Mouse (Mus musculus) layer of hippocampus, adult 9-10 months (tissue): ENCODE data around the gene Bcl2l11.
"Not testable (repeated sequence)": the region's sequence is repeated elsewhere in the genome, so short reads cannot be mapped to it uniquely, and the experiment has no call there.

Experiments
- DNase-seq: peaks from one replicate; pipeline ENCODE4 v3.0.0; 2022; ENCODE audit warnings: low spot score

Gene Bcl2l11

DNA sequence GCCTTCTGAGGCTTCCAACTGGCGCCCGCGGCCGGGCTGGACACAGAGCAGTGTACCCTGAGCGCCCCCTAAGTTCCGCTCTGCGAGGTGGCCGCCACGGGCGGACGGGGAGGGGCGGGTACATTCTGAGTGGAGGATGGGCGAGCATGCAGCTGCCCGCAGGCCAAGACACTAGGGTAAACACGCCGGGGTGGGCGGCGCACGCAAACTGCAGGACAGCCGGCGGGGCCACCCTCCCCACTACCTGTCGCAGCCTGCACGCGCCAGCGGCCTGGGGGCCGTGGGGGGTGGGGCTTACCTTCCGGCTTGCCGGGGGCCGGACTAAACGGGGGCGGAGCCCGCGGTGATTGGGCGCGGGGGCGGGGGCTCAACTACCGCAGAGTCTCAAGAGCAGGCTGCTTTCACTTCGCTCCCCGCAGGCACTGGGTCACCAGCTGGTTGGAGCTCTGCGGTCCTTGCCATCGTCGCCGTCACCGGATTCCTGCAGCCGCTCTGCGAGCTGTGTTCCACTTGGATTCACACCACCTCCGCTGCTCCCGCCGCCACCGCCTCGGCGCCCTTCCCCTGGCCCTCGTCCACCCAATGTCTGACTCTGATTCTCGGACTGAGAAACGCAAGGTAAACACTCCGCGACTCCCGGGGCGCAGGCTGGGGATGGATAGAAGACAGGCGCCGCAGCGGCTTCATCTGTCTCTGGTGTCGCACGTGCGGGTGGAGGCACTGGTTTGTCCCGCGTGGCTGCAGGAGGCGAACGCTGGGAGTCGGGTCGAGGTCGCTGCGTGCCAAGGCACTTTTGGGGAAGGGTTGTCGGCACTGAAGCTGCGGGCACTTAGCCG lies at the start of gene Bcl2l11:
Gene Bcl2l11 (plus strand): TSS at position 404 of the 836 bp plus-strand sequence.
- DNase-seq: peak; percentile 74

DNA sequence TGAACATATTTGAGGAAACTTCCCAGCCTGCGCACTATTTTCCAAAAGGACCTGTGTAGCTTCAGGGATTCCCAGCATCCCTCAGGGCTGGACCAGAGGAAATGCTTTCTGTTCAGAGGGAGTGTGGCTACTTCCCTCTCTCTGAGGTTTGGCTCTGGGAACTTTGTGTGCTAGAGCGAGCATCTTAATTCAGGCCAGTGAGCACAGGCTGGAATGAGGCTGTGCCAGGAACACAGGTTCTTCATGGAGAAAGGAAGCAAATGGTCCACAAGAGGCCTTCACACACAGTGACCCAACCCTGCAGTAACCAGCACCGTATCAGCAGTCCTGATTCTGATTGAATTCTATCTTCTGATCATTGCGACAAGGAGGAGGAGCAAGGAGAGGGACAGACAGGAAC lies 48.9 kb upstream of the Bcl2l11 start:
- no peak for DNase-seq

DNA sequence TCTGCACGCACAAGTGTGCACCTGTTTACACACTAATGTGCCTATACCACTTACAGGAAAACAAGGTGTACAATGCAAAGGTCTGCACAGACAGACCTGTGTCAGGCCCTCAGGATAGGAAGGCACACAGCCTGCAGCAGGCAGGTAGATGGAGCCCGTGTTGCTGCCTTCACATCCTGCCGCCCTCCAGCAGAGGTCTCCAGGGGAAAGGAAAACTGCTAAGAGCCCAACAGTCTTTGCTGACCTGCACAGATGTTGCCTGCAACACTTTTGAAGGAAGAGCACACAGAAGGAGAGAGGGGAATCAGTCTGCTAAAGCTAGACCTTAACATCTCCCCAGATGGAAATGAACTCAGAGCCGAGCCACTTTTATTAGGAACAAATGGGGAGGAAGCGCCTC lies 47.0 kb upstream of the Bcl2l11 start:
- no peak for DNase-seq

DNA sequence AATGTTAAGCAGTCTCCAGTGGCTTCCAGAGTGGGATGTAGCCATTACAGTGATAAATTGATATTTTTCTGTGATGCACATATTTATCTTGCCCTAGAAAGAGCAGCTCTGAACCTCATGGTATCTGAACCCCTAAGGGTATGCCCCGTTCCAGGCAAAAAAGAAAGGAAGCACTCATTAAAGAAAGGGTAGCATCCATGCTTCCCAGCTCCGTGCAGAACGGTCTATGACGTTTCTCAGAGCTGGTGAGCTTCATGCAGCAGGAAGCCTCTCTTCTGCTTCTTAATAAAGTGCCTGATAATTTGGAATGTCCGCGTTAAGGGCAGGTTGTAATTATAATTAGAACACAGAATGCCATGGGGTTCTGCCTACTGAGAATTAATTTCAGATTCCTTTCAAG lies 46.5 kb upstream of the Bcl2l11 start:
- DNase-seq: no peak

DNA sequence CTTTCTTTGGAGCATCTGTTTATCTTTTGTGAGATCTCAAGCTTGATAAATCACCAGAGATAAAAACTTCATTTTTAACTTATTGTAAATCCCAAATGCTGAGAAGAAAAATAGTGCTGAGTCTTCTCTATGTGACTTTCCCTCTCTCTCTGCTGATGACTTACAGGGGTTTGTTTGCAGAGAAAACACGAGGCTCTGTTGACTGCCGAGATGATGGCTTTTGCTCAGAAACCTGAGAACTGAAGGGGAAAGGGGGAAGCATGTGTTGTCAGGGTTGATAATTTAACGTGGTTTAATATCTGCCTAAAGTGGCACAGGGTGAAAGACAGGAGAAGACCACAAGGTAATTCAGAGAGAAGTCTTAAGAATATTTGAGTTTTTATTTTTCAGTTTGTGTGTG lies 42.0 kb upstream of the Bcl2l11 start:
- no peak for DNase-seq

DNA sequence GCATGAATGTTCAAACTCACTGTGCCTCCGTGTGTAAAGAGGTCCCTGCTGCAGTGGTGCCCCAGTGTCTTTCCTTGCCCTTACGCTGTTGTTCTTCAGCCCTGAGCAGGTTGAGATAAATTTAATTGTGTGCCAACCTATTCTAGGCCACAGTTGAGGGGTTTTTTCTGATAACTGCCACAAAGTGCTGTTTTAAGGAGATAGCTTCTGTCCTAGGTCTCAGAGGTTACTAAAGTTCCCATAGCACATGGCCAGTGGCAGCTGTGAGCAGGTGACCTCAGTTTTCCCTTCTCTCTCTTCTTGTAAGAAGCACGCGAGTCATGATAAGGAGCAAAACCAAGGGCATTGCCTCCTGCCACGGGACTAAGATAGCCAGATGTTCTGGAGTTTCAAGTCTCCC lies 41.2 kb upstream of the Bcl2l11 start:
- no peak for DNase-seq

DNA sequence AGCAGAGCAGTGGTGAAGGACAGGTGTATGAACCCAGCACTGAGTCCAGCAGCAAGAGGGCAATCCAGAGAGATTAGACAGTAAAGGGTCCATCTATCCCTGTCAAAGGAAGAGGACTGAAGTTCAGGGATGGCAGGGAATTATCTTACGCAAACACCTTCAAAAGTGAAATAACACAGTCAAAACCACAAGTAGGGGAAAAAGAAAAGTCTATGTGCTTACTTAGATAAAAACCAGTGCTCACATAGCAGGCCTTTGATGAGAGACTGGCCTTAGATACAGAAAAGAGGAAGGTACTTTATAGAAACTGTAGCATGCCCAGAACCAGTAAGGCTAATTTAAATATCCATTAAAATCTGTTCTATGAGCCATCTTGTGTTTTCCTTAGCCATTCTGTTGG lies 40.4 kb upstream of the Bcl2l11 start:
- no peak for DNase-seq

DNA sequence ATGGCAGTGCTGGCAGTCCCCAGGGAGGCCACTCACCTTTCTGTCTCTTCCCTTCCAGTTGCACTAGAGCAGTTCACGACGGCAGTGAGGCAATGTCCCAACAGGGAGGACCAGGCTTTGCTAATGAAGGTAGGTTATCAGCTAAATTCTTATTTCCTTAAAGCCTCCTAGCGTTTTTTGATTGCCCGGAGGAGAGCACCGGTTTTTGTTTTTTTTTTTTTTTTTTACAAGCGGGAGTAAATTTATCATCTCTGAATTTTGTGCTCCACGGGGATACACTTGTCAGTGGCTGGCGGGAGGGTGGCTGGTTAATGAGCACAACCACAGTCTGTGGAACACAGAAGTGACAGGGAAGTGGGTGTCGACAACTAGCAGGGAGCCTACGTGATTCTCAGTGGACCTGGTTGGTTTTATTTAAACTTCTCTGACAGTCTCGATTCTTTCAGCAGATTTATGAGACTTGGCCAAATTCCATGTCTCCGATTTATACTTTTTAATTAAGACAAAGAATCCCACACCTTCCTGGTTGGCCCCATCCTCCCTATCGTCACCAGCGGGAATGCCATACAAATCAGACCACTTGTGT lies 39.4 kb upstream of the Bcl2l11 start:
- no peak for DNase-seq

DNA sequence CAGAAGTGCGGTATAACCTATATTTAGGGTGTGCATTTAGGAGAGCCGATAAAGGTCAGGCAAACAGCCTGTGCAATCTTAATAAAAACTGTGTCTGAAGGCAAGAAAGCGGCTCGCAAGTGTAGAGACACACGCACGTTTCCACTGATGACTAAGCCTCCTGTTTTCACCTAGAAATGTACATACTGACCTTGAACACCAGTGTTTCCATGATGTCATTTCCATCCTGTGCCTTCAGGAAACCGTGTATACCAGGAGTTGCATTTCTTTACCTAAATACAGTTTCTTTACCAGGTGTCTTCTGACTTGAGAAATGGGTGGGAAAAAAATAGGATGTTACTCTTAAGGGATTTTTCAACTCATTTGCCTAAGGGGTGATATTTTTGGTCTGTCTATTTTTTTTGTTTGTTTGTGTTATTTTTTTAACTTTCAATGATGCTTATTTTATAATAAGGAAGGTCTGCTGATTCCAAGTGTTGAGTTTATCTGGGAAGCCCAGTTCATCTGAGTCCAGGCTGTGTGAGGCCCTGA lies 38.8 kb upstream of the Bcl2l11 start:
- DNase-seq: no peak

DNA sequence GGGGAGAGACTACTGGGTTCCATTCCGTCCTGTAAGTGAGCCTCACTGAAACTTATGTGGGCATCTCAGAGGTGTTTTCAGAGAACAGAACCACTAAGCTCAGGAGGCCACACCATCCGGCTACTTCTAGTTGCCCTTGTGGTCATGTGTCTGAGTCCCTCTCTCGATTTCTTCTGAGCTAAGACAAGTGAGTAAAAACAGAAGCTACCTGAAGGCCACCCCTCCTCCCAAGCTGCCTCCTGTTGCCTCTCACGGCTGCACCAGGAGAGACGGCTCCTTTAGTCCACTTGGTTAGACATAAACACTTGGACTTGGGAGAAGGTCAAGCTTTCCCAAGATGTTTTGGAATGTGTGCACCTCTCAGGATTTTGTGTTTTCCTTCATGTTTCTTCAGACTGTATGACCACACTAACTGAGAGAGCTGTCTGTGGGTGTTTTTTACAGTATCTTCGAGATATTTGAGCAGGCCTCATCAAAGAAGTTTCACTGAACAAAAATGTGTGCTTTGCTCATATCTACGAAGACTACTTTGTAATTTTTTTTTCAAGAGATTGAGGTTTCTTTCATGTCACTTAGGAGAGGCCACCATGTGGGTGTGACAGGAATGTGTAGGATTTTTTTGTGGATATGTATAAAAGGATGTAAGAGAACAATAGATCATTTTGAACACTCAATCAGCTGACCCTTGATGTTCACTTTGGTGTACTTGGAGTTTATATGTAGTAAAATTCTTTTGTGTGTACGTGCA lies 37.9 kb upstream of the Bcl2l11 start:
- DNase-seq: no peak

DNA sequence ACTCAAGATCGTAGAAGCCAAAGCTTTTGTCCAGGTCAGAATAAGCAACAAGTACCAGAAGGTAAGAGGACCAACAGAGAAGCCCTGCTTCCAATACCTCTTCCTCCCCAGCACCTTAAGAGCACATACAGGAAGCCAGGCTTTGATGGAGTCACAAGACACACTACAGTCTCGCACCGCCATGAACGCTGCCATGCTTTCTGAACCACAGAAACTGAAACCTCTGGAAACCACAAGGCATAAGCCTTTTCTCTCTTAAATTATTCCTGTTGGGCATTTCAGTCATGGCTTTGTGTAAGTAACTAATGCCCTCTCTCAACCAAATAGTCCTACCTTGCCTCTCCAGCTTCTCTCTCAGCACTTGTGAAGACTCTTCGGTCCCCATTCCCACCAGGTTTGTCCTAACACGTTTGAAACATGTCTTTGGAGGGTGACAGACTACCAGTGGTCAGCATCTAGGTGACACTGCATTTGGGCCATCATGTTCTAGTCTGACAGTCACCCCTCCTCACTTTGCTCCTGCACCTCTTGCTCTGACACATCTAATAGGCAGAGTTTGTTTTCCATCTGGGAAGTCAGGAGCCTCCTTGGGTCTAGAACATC lies 35.5 kb upstream of the Bcl2l11 start:
- DNase-seq: no peak

DNA sequence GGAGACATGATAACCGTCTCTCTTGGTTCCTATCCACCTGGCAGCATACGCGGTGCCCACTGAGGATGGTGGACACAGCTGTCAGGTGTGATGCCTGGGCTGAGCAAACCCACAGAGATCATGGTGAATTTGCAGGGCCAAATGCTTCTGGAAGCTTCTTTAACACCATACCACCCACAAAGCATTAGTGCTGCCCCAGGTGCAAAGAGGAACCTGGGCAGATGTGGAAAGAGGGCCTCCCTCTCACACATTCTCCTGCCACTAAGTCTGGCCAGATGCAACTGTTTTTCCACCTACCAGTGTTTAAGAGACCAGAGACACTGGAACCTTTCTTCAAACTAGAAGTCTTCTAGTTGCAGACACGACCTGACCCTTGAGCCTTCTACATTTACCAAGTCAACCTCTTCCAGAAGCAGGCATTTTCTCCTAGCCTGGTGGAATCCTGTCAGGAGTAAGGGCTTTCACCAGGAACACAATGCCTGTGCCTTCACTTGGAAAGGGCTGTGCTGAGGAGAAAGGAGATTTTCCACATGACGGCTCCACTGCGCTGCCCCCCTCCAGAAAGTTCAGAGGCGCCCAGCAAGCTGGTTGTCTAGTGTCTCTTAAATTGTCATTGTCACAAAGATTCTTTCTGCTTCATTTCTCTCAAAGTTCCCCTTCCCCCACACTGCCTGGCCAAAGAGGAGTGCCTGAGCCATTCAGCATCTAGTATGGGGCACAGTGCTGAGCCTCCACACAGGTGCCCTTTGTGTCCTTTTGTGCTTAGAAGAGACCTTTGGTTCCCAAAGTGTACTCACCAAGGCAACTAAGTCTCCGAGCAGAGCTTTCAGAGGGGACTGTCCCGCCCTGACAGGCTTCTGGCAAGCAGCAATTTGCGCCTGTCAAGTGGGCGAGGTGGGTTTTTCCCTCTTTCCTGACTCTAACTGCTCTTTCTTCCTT lies 34.1 kb upstream of the Bcl2l11 start:
- no peak for DNase-seq

DNA sequence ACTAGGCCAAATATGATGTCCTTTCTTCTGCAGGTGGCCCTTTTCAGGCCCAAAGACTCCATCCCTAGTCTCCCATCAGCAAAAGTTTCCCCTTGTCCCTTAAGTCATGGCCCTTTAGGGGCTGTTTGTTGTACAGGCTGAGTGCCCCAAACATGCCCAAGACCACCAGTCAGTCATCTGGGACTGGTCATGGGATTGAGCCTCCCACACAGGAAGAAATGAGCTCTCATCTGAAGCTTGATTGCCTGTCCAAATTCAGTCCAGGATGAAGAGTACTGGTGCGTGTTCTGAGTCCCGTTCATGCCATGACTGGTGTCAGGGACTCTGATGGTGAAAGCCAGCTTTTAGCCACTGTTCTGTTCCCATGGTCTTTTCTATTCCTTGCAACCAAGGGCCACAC lies 33.4 kb upstream of the Bcl2l11 start:
- DNase-seq: no peak

DNA sequence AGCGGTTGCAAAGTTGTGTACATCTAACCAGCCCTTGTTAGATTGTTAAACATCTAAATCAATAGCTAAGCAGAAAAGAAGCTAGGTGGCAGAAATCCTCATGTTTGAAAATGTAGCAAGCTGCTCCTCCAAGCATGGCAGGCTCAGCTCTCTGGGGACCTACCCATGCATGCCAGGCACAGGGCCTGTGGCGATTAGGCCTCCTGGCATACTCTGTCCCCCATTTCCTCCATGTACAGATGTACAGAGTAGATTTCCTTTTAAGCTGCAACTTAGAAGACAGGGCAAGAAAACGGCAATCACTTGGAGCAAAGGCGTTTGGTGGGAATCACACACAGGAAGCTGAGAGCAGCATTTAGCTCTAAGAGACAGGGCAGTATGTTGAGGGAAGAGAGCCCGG lies 31.6 kb upstream of the Bcl2l11 start:
- DNase-seq: no peak

DNA sequence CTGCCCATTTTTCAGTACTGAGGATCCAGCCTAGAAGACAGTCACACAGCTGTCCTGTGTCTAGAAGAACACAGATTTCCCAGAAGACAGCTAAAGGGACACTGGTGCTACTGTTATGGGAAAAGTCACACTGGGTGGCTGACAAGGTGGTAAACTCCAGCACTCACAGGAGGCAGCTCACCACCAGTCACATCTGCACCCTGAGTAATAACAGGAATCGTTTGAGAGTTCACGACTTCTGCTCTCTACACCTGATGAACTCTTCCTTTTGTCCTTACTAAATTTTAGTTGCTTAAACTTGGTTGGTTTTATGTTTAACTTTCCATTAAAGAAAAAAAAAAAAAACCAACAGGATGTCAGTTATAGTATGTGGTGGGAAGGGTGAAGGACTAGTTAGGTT lies 31.2 kb upstream of the Bcl2l11 start:
- no peak for DNase-seq

DNA sequence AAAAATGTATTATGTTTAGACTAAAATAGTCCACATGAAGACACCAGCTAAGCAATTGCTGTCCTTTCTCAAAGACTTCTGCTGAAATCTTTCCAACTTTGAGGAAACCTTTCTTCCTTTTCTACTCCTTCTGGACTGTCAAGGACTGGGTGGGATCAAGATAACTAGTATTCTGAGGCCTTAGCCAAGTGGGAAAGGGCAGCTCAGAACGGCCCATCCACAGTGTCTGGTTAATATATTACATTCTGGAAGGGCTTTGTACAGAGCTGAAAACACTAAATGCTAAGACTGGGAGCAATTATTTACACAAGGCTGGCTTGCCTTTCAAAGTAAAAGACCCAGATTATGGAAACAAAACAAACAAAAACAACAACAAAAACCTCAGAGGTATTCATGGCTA lies 30.6 kb upstream of the Bcl2l11 start:
- no peak for DNase-seq

DNA sequence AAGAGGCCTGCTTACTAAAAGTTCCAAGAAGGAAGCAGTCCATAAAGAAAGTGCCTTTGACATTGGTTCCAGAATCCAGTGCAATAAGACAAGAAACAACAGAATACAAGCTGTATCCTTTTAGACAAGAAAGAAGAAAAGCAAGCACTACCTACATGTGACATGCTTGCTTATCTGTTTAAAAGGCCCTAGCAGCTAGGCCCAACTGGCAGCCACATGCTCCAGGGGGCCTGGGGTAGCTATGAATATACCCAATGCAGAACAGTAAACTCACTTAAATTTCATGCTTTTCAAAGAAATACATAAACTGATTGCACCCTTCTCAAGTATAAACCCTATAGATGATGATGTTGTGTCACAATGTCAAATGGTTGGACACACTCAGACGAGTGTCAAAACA lies 29.8 kb upstream of the Bcl2l11 start:
- DNase-seq: no peak

DNA sequence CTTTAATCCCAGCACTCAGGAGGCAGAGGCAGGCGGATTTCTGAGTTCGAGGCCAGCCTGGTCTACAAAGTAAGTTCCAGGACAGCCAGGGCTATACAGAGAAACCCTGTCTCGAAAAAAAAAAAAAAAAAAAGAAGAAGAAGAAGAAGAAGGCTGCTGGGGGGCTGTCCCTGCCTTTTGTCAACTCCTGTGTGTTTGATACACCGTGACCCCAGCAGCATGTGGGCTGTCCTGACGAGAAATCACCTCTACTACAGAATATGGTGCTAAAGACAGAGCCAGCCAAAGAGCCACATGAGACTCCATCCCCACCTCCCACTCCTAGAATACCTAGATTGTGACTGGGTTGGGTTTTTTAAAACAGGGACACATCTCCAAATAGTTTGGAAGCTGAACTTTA lies 27.7 kb upstream of the Bcl2l11 start:
- not testable (repeated sequence) for DNase-seq

DNA sequence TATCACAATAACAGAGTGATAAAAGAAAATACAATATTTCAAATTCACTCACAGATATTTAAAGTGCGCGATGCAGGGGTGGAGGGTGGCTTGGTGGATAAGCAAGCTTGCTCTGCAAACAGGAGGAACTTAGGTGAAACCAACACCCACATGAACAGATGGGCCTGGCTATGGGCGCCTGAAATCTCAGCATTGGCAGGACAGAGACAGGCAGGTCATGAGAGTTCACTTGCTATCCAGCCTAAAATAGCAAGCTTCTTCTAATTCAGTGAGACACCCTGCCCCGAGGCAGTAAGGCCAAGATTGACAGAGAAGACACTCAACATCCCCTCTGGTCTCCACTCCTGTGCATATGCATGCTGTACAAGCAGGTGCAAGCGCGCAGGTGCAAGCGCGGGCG lies 23.8 kb upstream of the Bcl2l11 start:
- DNase-seq: no peak

DNA sequence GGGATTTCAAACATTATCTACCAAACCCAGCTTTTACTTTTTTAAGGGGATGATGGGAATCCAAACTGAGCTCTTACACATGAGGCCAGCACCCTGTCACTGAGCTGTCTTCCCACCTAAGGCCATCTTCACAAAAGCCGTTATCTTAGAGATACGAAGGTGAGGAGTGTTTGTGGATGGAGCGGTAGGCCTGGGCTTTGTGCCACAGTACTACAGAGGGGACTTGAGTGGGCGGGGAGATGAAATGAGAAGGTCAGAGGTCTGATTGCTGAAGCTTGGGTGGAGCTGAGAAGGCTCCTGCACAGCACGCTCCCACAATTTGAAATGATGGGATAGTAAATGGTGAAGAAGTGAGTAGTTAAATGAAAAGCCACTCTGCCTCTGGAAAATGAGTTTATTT lies 21.0 kb upstream of the Bcl2l11 start:
- DNase-seq: no peak

DNA sequence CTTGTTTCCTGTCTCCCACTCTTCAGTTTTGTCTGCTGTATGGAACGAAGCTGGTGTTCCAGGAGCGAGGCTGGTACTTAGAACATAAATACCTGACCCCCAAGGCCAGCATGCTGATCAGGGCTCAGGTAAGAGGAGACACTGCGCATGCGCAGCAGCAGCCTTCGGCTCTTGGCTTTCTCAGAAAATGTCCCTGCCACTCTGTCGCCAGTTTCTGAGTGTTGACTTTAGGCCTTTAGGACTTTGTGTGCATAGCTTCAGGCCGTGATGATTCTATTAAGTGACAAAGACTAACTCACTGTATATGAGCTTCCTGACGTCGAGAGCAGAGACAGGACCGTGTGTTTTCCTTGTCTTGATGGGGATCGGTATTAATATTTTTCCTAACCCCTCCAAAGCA lies 20.2 kb upstream of the Bcl2l11 start:
- DNase-seq: no peak
